Mouse (Mus musculus) hindbrain, embryonic 14.5 days (tissue): ENCODE data around the gene Ms4a12. TPM values are rescaled to one million over a fixed set of nuclear protein-coding genes. Genes with fewer than 3 reads are reported as not detected.

Source experiments
- ATAC-seq: fragments of 200-750 bp; cut with Nextera tagmentation; 2 replicates; pipeline ENCODE4 v1.8.0; 2017; ENCODE audit warnings: moderate number of reproducible peaks, mild to moderate bottlenecking, moderate TSS enrichment, moderate library complexity; ENCODE audit not compliant: low FRiP score
- DNase-seq: peaks from one replicate; pipeline ENCODE4 v3.0.0-alpha.2; 2015; ENCODE audit warnings: low spot score
- H3K27ac ChIP-seq: fragments of 300-500 bp; sonication (generic); 2 replicates; pipeline ENCODE4 v1.5.1; 2014; ENCODE audit warnings: mild to moderate bottlenecking, moderate library complexity
- H3K27me3 ChIP-seq: fragments of 300-500 bp; sonication (generic); 2 replicates; pipeline ENCODE4 v1.6.1; 2014; ENCODE audit warnings: mild to moderate bottlenecking, low read length, mixed read lengths; ENCODE audit not compliant: control insufficient read depth, insufficient read depth
- H3K36me3 ChIP-seq: fragments of 300-500 bp; sonication (generic); replicated peaks from 2 replicates; pipeline ENCODE4 v1.6.1; 2014; ENCODE audit not compliant: control insufficient read depth, insufficient read depth
- H3K4me1 ChIP-seq: fragments of 300-500 bp; sonication (generic); replicated peaks from 2 replicates; pipeline ENCODE4 v1.6.1; 2014; ENCODE audit warnings: antibody characterized with exemption, low read length, mixed read lengths; ENCODE audit not compliant: control insufficient read depth, insufficient read depth
- H3K4me2 ChIP-seq: fragments of 300-500 bp; sonication (generic); replicated peaks from 2 replicates; pipeline ENCODE4 v1.6.1; 2014; ENCODE audit warnings: mild to moderate bottlenecking, moderate library complexity
- H3K4me3 ChIP-seq: fragments of 300-500 bp; sonication (generic); replicated peaks from 2 replicates; pipeline ENCODE4 v1.5.1; 2014; ENCODE audit warnings: mild to moderate bottlenecking, low read length
- H3K9ac ChIP-seq: fragments of 300-500 bp; sonication (generic); 2 replicates; pipeline ENCODE4 v1.6.1; 2014
- H3K9me3 ChIP-seq: fragments of 300-500 bp; sonication (generic); 2 replicates; pipeline ENCODE4 v1.6.1; 2016; ENCODE audit warnings: low read length; ENCODE audit not compliant: control insufficient read depth
- WGBS: fragments of 180-500 bp; shearing (Covaris S2); extraction: QIAGEN DNeasy Blood & Tissue Kit; methylation state at CpG from one replicate; pipeline ENCODE4 v1.1.7; 2014; 5-methylcytosine and 5-hydroxymethylcytosine counted together
- polyA plus RNA-seq: library from polyadenylated mRNA; unstranded; fragments of >200 nt; fragmentation: Nextera tagmentation; extraction: Ambion mirVana; gene quantifications from 2 replicates; pipeline ENCODE4 v1.2.1, GENCODE M21; 2014

The Ms4a12 gene
- polyA plus RNA-seq, 1 experiment from 2014 or later: not detected

GRCm38 (mm10) chr19:11165172-11165571 lies 67.1 kb downstream of the Ms4a12 start, which contains the start of gene 1700025F22Rik:
1700025F22Rik (minus strand) TSS chr19:11165320.
- WGBS: 37% methylated on average over 10 of the region's 10 CpGs

More at GRCm38 (mm10) chr19:11165172-11165571, 67.1 kb downstream of the Ms4a12 start, which contains the start of gene 1700025F22Rik:
- Histone ChIP-seq H3K36me3 (no peaks in the 10 kb centered on the region), H3K9ac (no peak within 1 kb of the TSS), H3K9me3 (no peaks in the 10 kb centered on the region), H3K27ac (no peak within 1 kb of the TSS), H3K4me1 (no peaks in the 10 kb centered on the region), H3K4me3 (no peak within 1 kb of the TSS), H3K4me2 (no peak within 1 kb of the TSS), H3K27me3 (no peaks in the 10 kb centered on the region)
- no peak for ATAC-seq
- no peak for DNase-seq

Other genes starting within 250 kb of the Ms4a12 start
- gene Ms4a15, start 239.2 kb downstream of the Ms4a12 start, polyA plus RNA-seq: not detected in 2 replicates
- not detected in 2 replicates for gene Ms4a18, start 214.4 kb downstream of the Ms4a12 start, polyA plus RNA-seq
- not detected in 2 replicates for gene Ms4a8a, start 151.3 kb downstream of the Ms4a12 start, polyA plus RNA-seq
- gene 1700017D01Rik, start 101.6 kb downstream of the Ms4a12 start, polyA plus RNA-seq: not detected in 2 replicates
- not detected in 2 replicates for gene 1700025F22Rik, start 67.1 kb downstream of the Ms4a12 start, polyA plus RNA-seq
- not detected in 2 replicates for gene Ms4a13, start 35.7 kb downstream of the Ms4a12 start, polyA plus RNA-seq
- gene Ms4a1, start 33.8 kb upstream of the Ms4a12 start, polyA plus RNA-seq: not detected in 2 replicates
- not detected in 2 replicates for gene Ms4a5, start 51.4 kb upstream of the Ms4a12 start, polyA plus RNA-seq
- 0.05 TPM in 2 replicates for gene Ms4a14, start 82.0 kb upstream of the Ms4a12 start, polyA plus RNA-seq
- 4.0 and 4.5 TPM in 2 replicates for gene Ms4a7, start 103.7 kb upstream of the Ms4a12 start, polyA plus RNA-seq
- 1.2 and 1.7 TPM in 2 replicates for gene Ms4a4a, start 143.1 kb upstream of the Ms4a12 start, polyA plus RNA-seq
- 0.11 TPM in 1 of 2 replicates, not detected in the other for gene Ms4a4c, start 172.3 kb upstream of the Ms4a12 start, polyA plus RNA-seq
- not detected in 2 replicates for gene Ms4a4b, start 211.1 kb upstream of the Ms4a12 start, polyA plus RNA-seq
- gene Ms4a6c, start 236.9 kb upstream of the Ms4a12 start, polyA plus RNA-seq: 1.3 and 2.2 TPM in 2 replicates